Mouse (Mus musculus): ENCODE measurements around the gene Dll4.

- TF ChIP-seq CTCF (IDR thresholded peaks at IDR 0.05; ENCODE audit: low read depth) (no peak), EP300 (IDR thresholded peaks at IDR 0.05; ENCODE audit: low read depth) (no peak)
These were observed 11.7 kb upstream of the Dll4 start for GRCm38 (mm10) chr2:119313780-119314479.
